Mouse (Mus musculus): ENCODE measurements around the gene Soat2. TPM values are rescaled to one million over a fixed set of nuclear protein-coding genes. Genes with fewer than 3 reads are reported as not detected.
A peak's percentile ranks its signal among the peaks of the same experiment; 100 is the strongest.

Soat2 gene
- 0.85 and 0.97 TPM in 2 replicates for total RNA-seq (2014; fragmentation: Nextera tagmentation)
- 0.15 and 0.56 TPM in 2 replicates for total RNA-seq (2017)

DNA sequence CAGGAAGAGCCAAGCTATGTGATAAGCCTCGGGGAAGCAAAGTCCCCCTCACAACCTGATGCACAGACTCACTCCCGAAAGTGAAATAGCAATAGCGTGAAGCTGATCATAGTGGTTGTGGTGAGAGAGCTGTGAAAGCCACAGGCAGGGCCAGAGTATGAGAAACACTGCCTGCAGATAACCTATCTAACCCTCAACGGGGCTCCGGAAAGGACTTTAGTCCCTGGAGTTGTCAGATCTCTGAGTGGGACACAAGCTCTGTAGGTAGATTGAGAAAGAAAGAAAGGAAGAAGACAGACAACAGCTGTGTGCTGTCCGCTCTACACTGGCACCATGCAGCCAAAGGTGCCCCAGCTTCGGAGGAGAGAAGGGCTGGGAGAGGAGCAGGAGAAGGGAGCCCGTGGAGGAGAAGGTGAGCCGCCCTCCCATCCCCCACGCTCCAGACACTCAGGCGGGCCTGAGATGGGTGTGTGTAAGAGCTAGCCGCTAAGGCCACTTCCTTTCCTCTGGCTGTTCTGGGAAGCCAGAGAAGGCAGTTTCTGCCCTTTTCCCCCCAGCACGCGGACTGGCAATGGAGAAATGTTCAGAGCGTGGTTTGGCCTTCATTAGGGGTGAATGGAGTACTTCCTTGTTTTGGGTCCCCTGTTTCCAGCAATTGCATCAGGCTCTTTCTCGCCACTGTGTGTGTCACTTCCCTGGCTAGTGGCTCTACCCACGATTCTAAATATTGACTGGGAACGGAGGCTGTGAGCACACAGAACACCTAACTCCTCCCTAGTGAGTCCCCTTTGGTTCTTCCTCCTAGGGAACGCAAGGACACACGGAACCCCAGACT is at the start of gene Soat2:
TSS of gene Soat2 (plus strand) at position 226 of the 835 bp plus-strand sequence.
- ATAC-seq (replicated peaks; ENCODE audit: poor library complexity, severe bottlenecking): peak; percentile 88

- no peak for ATAC-seq (replicated peaks; ENCODE audit: poor library complexity, severe bottlenecking)
Observed at GRCm38 (mm10) chr15:102100996-102101671, 49.2 kb upstream of the Soat2 start.

GRCm38 (mm10) chr15:102101672-102102541 is 48.4 kb upstream of the Soat2 start:
- no peak for ATAC-seq (replicated peaks; ENCODE audit: poor library complexity, severe bottlenecking)

DNA sequence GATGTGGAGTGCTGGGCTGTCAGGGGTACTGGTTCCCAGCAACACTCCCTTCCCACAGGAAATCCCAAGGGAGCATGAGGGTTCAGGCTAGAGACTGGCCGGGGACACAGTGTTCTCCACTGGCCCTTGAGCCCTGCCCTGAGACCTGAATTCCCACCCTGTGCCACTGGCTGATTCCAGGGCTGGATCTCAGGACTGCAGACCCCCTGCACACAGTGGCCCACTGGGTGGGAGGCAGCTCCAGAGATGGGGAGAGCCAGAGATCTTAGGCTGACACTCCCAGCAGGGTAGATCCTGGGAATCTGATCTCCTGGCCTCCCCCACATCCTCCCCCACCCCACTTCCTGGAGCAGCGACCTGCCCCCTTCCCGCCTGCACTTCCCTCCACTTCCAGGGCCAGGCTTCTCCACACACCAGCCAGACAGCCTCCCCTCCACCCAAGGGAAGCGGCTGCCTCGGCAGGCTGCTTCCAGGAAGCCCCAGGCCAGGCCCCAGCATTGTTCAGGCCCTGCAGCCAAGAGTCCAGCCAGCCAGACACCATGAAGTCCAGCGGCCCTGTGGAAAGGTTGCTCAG is 47.7 kb upstream of the Soat2 start:
- ATAC-seq (replicated peaks; ENCODE audit: poor library complexity, severe bottlenecking): no peak

GRCm38 (mm10) chr15:102103371-102103946 is 46.9 kb upstream of the Soat2 start:
- ATAC-seq (replicated peaks; ENCODE audit: poor library complexity, severe bottlenecking): no peak

DNA sequence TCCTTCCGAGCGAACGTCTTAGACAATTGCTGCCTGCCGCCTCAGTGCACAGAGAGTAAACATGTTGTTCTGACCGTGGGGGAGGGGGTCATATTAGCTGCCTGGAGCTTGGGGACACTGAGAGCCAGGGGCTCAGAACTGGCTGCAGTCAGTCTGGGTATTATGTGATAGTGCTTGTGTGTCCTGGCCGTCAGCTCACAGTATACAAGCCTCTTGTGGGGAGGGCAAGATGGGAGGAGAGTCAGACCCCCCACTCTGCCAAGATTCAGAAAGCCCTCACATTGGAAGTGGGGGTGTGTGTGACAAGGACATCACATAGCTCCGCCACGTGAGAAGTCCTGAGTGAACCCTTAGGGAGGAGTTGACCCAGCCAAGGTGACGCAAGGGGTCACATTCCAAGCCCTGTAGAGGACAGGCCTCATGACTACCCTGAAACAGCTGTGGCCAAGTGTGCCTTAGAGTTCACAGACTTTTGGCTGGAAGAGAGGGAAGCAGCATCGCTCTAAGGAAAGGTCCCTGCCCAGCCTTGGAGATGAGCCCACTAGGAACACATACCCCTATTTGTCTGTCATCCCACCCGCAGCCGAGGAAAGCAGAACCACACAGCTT is 46.3 kb upstream of the Soat2 start:
- ATAC-seq (replicated peaks; ENCODE audit: poor library complexity, severe bottlenecking): no peak

DNA sequence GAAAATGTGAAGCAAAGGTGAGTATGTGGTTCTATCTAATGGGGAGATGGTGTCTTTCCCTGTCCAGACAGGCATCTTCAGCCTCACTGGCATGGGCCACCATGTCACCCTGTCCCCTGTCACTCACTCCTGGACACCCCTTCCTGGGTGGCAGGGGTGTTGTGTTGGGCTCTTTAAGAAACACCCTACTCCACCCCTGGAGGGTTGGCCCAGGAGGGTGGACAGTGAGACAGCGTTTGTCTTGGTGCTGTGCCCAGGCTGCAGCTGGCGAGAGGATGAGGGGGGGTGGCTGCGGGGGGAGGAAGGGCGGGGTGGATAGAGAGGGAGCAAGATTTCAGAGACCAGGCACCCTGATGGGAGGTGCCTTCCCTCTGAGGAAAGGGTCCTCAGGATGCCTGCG is 45.0 kb upstream of the Soat2 start:
- no peak for ATAC-seq (replicated peaks; ENCODE audit: poor library complexity, severe bottlenecking)

GRCm38 (mm10) chr15:102105764-102106730 is 44.3 kb upstream of the Soat2 start:
- ATAC-seq (replicated peaks; ENCODE audit: poor library complexity, severe bottlenecking): no peak; the same call in 1 of the 2 replicates

- no peak for ATAC-seq (replicated peaks; ENCODE audit: poor library complexity, severe bottlenecking)
Observed at GRCm38 (mm10) chr15:102106754-102107456, 43.4 kb upstream of the Soat2 start.

- peak; percentile 40 for ATAC-seq (replicated peaks; ENCODE audit: poor library complexity, severe bottlenecking)
Observed at GRCm38 (mm10) chr15:102107689-102108573, 42.4 kb upstream of the Soat2 start.

GRCm38 (mm10) chr15:102108651-102109525 is 41.4 kb upstream of the Soat2 start:
- ATAC-seq (replicated peaks; ENCODE audit: poor library complexity, severe bottlenecking): peak; percentile 52

- no peak for ATAC-seq (replicated peaks; ENCODE audit: poor library complexity, severe bottlenecking)
Observed at GRCm38 (mm10) chr15:102110271-102110670, 40.1 kb upstream of the Soat2 start.

DNA sequence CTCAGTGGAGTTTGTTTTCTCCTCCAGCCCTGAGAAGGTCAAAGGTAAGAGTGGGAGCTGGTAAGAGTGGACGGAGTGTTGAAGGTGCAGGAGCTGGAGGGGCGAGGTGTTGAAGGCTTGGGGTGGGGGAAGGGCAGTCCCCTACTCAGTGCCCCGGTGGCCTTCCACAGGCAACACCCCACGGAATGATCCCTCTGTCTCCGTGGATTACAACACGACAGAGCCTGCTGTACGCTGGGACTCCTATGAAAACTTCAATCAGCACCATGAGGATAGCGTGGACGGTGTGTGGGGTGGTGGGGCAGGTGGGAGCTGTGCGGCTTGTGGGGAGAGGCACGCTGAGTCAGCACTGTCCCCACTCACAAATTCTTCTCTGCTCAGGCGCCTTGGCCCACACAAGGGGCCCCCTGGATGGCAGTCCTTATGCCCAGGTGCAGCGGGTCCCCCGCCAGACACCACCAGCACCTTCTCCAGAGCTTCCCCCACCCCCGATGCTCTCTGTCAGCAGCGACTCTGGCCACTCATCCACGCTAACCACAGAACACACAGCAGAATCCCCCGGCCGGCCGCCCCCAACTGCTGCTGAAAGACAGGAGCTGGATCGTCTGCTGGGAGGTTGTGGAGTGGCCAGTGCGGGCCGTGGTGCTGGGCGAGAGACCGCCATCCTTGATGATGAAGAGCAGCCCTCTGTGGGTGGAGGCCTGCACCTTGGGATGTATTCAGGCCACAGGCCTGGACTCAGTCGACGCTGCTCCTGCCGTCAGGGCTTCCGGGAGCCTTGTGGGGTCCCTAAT is 39.4 kb upstream of the Soat2 start:
- ATAC-seq (replicated peaks; ENCODE audit: poor library complexity, severe bottlenecking): no peak

DNA sequence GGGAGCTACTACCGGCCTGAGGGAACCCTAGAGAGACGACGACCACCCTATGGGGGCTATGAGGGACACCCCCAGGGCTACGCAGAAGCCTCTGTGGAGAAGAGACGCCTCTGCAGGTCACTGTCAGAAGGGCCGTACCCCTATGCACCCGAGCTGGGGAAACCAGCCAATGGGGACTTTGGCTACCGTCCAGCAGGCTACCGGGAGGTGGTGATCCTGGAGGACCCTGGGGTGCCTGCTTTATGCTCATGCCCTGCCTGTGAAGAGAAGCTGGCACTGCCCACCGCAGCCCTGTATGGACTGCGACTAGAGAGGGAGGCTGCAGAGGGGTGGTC is 38.9 kb upstream of the Soat2 start:
- ATAC-seq (replicated peaks; ENCODE audit: poor library complexity, severe bottlenecking): no peak

- no peak for ATAC-seq (replicated peaks; ENCODE audit: poor library complexity, severe bottlenecking)
Observed at GRCm38 (mm10) chr15:102112181-102112580, 38.1 kb upstream of the Soat2 start.

All from granulocyte monocyte progenitor cell, adult 5-6 weeks (primary cell).